ENCODE assay signal across 21 mouse cellular contexts in the genomic region with DNA sequence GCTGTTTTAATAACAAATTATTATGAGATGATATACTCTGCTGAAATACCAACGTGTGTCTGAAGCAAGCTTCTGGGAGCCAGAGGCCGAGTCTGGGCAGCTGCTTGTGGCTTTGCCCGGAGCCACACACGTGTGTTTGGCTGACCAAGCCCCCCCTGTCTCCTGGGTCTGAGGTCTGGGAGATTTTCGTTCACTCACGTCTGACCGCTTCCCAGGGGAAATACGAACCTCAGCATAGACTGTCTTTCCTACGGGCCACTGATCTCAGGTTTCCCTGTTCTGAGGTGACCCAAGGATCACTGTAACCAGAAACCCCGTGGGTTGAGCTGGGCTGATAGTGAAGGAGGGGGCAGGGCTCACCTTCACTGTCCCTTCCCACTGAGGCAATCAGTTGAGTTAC.
DNase-seq lines count a peak whose midpoint lies in the region; ATAC-seq and TF ChIP-seq lines count a peak whose summit lies in the region.
"Had no signal": no experiment of that assay in that cellular context is flagged by ENCODE, and none has a peak within 500 bp of the region (broad histone marks: within the 10 kb centered on the region; RNA-seq: fewer than 3 reads in every experiment).

No protein-coding gene starts in this region.

- H3K9ac ChIP-seq in kidney, embryonic 16.5 days (replicated peaks; ENCODE audit: low read length) = no peak overlapping the region; the same call in 1 of the 2 replicates
- no peak overlapping the region for H3K9ac ChIP-seq in embryonic facial prominence, embryonic 13.5 days
- H3K9ac ChIP-seq: forebrain, embryonic 13.5 days; heart, embryonic 15.5 days; hindbrain, embryonic 12.5 days; neural tube, embryonic 15.5 days had no signal

- DNase-seq in gastrocnemius, adult 2 months = peak; percentile 85
- no peak for DNase-seq in gastrocnemius, postnatal 4 days (ENCODE audit: low spot score in 2 of 2)
- no peak for DNase-seq in kidney, adult 11 months
- DNase-seq in left cerebral cortex, adult 9 months (ENCODE audit: low spot score in 2 of 2) = no peak
- DNase-seq in cerebellum, adult 11-12 months = no peak
- DNase-seq: adrenal gland, postnatal 25 days; B cell, adult 2 months; cerebellum, adult 9-11 months; retina, postnatal 1 day; spleen, adult 18-20 months; thymus, postnatal 4 days had no signal

- WGBS in kidney, embryonic 16.5 days = 25% methylated on average over 10 of the region's 10 CpGs
- 30% methylated on average over 10 of the region's 10 CpGs for WGBS in embryonic facial prominence, embryonic 13.5 days
- 79% methylated on average over 10 of the region's 10 CpGs for WGBS in small intestine, adult 2 months

- peak overlapping the region; percentile 95 for H3K27ac ChIP-seq in gastrocnemius, adult 2 months
- peak overlapping the region; percentile 88 for H3K27ac ChIP-seq in kidney, embryonic 16.5 days (ENCODE audit: low read length)
- peak overlapping the region; percentile 44; the same call in 1 of the 2 replicates for H3K27ac ChIP-seq in embryonic facial prominence, embryonic 13.5 days
- H3K27ac ChIP-seq in small intestine, adult 2 months (ENCODE audit: insufficient read depth, low read depth, low read length) = peak overlapping the region; percentile 64
- H3K27ac ChIP-seq: forebrain, embryonic 13.5 days; hindbrain, embryonic 12.5 days; left cerebral cortex, adult 2 months; neural tube, embryonic 15.5 days had no signal

- no peak overlapping the region for H3K4me2 ChIP-seq in kidney, embryonic 16.5 days (replicated peaks; ENCODE audit: low read depth, low read length)
- no peak overlapping the region for H3K4me2 ChIP-seq in embryonic facial prominence, embryonic 13.5 days
- H3K4me2 ChIP-seq: forebrain, embryonic 13.5 days; heart, embryonic 15.5 days; hindbrain, embryonic 12.5 days; midbrain, embryonic 11.5 days; neural tube, embryonic 15.5 days had no signal

- TF ChIP-seq CTCF in gastrocnemius, adult 2 months (IDR thresholded peaks at IDR 0.05) = no peak
- no peak for TF ChIP-seq CTCF in small intestine, adult 2 months (IDR thresholded peaks at IDR 0.05; ENCODE audit: extremely low read depth, insufficient read length, insufficient replicate concordance, low read depth, low read length)

- peaks cover 63% of the 10 kb centered on the region for H3K4me1 ChIP-seq in kidney, embryonic 16.5 days (ENCODE audit: insufficient read depth, low read length)
- peaks cover 84% of the 10 kb centered on the region for H3K4me1 ChIP-seq in embryonic facial prominence, embryonic 13.5 days
- H3K4me1 ChIP-seq in small intestine, adult 2 months (ENCODE audit: control insufficient read depth, insufficient read depth, insufficient read length, low read length) = peaks cover 56% of the 10 kb centered on the region

- peak; percentile 40; the same call in 1 of the 2 replicates for ATAC-seq in kidney, embryonic 16.5 days (ENCODE audit: low FRiP score, low TSS enrichment)
- no peak for ATAC-seq in embryonic facial prominence, embryonic 13.5 days (ENCODE audit: insufficient number of reproducible peaks, insufficient read depth, low FRiP score, low TSS enrichment, low read depth)
- ATAC-seq: forebrain, embryonic 13.5 days had no signal

- no peaks in the 10 kb centered on the region for H3K27me3 ChIP-seq in kidney, embryonic 16.5 days (ENCODE audit: insufficient read depth, low read length)
- H3K27me3 ChIP-seq in embryonic facial prominence, embryonic 13.5 days = no peaks in the 10 kb centered on the region
- H3K27me3 ChIP-seq in small intestine, adult 2 months (ENCODE audit: control insufficient read depth, insufficient read depth, low read length) = no peaks in the 10 kb centered on the region
- H3K27me3 ChIP-seq: forebrain, embryonic 13.5 days; heart, embryonic 15.5 days; hindbrain, embryonic 12.5 days; neural tube, embryonic 15.5 days had no signal

- TF ChIP-seq POLR2A in small intestine, adult 2 months (IDR thresholded peaks at IDR 0.05; ENCODE audit: low read depth, low read length) = no peak

- intact Hi-C loops in gastrocnemius, adult 2 months (cut with DNase I) = no loop called here

- H3K4me3 ChIP-seq in gastrocnemius, adult 2 months = peak overlapping the region; percentile 76
- no peak overlapping the region for H3K4me3 ChIP-seq in kidney, embryonic 16.5 days (ENCODE audit: low read length)
- H3K4me3 ChIP-seq in embryonic facial prominence, embryonic 13.5 days = no peak overlapping the region
- H3K4me3 ChIP-seq in small intestine, adult 2 months (ENCODE audit: low read depth, low read length) = no peak overlapping the region
- H3K4me3 ChIP-seq: forebrain, embryonic 13.5 days; heart, embryonic 15.5 days; hindbrain, embryonic 12.5 days; left cerebral cortex, adult 2 months; neural tube, embryonic 15.5 days had no signal

- no peaks in the 10 kb centered on the region for H3K9me3 ChIP-seq in kidney, embryonic 16.5 days (ENCODE audit: low read length)
- H3K9me3 ChIP-seq in embryonic facial prominence, embryonic 13.5 days = no peaks in the 10 kb centered on the region
- H3K9me3 ChIP-seq: forebrain, embryonic 13.5 days; G1E; heart, embryonic 15.5 days; hindbrain, embryonic 12.5 days; neural tube, embryonic 15.5 days had no signal

- peaks cover 16% of the 10 kb centered on the region for H3K36me3 ChIP-seq in kidney, embryonic 16.5 days (ENCODE audit: insufficient read depth, low read length)
- peaks cover 69% of the 10 kb centered on the region for H3K36me3 ChIP-seq in embryonic facial prominence, embryonic 13.5 days
- H3K36me3 ChIP-seq in small intestine, adult 2 months (ENCODE audit: control insufficient read depth, insufficient read depth, low read length) = peaks cover 21% of the 10 kb centered on the region

Comparison
In these comparisons a context has a peak if more than half of its experiments do, and no peak if none do; other contexts are left out.
1. H3K27ac ChIP-seq: peak in every context shown above with its lines; median percentile 95 in gastrocnemius, adult 2 months; 88 in kidney, embryonic 16.5 days; 64 in small intestine, adult 2 months; 44 in embryonic facial prominence, embryonic 13.5 days.